Mouse (Mus musculus) lung, adult 2 months (tissue): Measurements from ENCODE around the gene Cyba.

ENCODE experiments used
- CTCF ChIP-seq: fragments of 200-500 bp; IDR thresholded peaks from 2 replicates; pipeline ENCODE4 v1.5.1; 2011; ENCODE audit warnings: mild to moderate bottlenecking, low read length, control low read depth; ENCODE audit not compliant: insufficient read depth
- POLR2A ChIP-seq: fragments of 200-500 bp; IDR thresholded peaks from 2 replicates; pipeline ENCODE4 v1.6.1; 2011; ENCODE audit warnings: low read depth, mild to moderate bottlenecking, control low read depth, low read length, borderline replicate concordance; ENCODE audit errors: extremely low read depth

DNA sequence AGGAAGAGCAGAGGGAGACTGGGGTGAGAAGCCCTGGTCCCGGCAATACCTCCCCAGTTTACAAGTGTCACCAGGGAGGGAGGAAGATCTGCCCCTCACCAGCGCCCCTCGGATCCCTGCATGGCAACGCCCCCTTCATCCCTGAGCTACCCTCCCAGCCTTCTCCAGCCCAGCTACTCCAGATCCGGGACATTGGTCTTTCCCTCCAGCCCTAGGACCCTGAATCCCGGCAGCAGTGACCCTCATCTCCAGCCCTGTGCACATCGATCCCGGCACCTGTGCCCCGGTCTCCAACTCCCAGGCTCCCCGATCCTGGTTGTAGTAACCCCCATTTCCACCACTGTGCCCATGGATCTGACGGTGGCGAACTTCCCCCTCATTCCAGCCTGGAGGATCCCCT lies 10.1 kb upstream of the Cyba start:
- TF ChIP-seq POLR2A (no peak), CTCF (no peak)
